Mouse (Mus musculus) hindbrain, embryonic 16.5 days (tissue): ENCODE measurements around the gene Cacnb4. TPM values are rescaled to one million over a fixed set of nuclear protein-coding genes. Genes with fewer than 3 reads are reported as not detected.

ENCODE experiments used
- ATAC-seq: fragments of 200-750 bp; cut with Nextera tagmentation; 2 replicates; pipeline ENCODE4 v1.8.0; 2017; ENCODE audit warnings: moderate TSS enrichment, moderate library complexity
- H3K27ac ChIP-seq: fragments of 300-500 bp; sonication (generic); 2 replicates; pipeline ENCODE4 v1.5.1; 2014; ENCODE audit warnings: low read depth, mild to moderate bottlenecking, control low read depth, low read length, moderate library complexity
- H3K27me3 ChIP-seq: fragments of 300-500 bp; sonication (generic); replicated peaks from 2 replicates; pipeline ENCODE4 v1.6.1; 2014; ENCODE audit warnings: low read length; ENCODE audit not compliant: control insufficient read depth, insufficient read depth
- H3K36me3 ChIP-seq: fragments of 300-500 bp; sonication (generic); 2 replicates; pipeline ENCODE4 v1.6.1; 2014; ENCODE audit warnings: mild to moderate bottlenecking, low read length, moderate library complexity, mixed read lengths; ENCODE audit not compliant: control insufficient read depth, insufficient read depth
- H3K4me1 ChIP-seq: fragments of 300-500 bp; sonication (generic); 2 replicates; pipeline ENCODE4 v1.6.1; 2014; ENCODE audit warnings: low read depth, low read length; ENCODE audit not compliant: control insufficient read depth, insufficient read depth
- H3K4me2 ChIP-seq: fragments of 300-500 bp; sonication (generic); 2 replicates; pipeline ENCODE4 v1.6.1; 2014; ENCODE audit warnings: mild to moderate bottlenecking, low read length, control low read depth, moderate library complexity
- H3K4me3 ChIP-seq: fragments of 300-500 bp; sonication (generic); 2 replicates; pipeline ENCODE4 v1.5.1; 2014; ENCODE audit warnings: mild to moderate bottlenecking, low read length, control low read depth, moderate library complexity
- H3K9ac ChIP-seq: fragments of 300-500 bp; sonication (generic); 2 replicates; pipeline ENCODE4 v1.6.1; 2014; ENCODE audit warnings: low read depth, mild to moderate bottlenecking, control low read depth, low read length, moderate library complexity
- H3K9me3 ChIP-seq: fragments of 300-500 bp; sonication (generic); 2 replicates; pipeline ENCODE4 v1.6.1; 2014; ENCODE audit warnings: mild to moderate bottlenecking, low read length, moderate library complexity; ENCODE audit not compliant: control insufficient read depth
- WGBS: fragments of 180-500 bp; shearing (Covaris S2); extraction: QIAGEN DNeasy Blood & Tissue Kit; methylation state at CpG from one replicate; pipeline ENCODE4 v1.1.7; 2014; 5-methylcytosine and 5-hydroxymethylcytosine counted together
- polyA plus RNA-seq: library from polyadenylated mRNA; unstranded; fragments of >200 nt; fragmentation: Nextera tagmentation; extraction: Ambion mirVana; gene quantifications from 2 replicates; pipeline ENCODE4 v1.2.1, GENCODE M21; 2015

Cacnb4 gene
- polyA plus RNA-seq, result 13.6 and 13.9 TPM in 2 replicates

DNA sequence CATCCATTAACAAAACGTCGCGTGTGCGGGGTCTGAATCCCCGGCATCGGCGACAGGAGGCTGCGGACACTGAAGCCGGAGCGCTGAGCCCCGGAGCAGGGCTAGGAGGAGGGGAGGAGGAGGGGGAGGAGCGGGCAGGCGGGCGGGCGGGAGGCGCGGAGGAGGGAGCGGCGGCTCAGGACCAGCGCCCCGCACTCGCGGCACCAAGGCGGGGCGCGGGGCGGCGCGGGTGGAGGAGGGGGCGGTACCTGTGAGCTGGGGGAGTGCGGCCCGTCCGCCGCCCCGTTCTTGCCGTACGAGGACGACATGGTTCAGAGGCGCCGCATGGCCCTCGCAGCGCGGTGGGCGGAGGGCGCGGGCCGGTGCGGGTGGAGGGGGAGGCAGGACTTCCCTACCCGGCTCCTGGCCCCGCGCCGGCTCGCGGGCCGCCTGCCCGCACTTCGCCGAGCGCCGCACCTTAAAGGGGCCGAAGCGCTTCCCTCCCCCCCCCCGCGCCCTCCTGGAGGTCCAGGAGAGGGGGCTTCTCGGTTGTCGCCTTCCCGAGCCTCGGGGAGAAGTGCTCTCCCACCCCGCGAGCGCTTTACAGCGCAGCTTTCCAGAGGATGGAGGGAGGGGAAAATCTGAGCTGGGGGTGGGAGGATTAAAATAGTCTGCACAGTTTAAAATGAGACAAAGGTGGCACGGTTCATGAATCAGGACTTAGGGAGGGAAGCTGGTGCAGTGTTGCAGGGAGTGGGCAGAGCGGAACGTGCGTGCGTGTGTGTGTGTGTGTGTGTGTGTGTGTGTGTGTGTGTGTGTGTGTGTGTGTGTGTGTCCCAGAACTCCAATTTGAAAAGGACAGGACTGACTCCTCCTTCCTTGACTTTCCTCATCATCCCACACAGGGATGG lies at the start of gene Cacnb4:
TSS of gene Cacnb4 (minus strand) at position 809 of the 890 bp plus-strand sequence.
- under 1% methylated on average over 29 of the region's 77 CpGs for WGBS
- no peaks in the 10 kb centered on the region for H3K36me3 ChIP-seq
- ATAC-seq, result peak; percentile 92
- peak within 1 kb of the TSS; percentile 81 for H3K27ac ChIP-seq
- H3K9ac ChIP-seq, result peak within 1 kb of the TSS; percentile 84
- peaks cover 10% of the 10 kb centered on the region for H3K4me1 ChIP-seq
- no peaks in the 10 kb centered on the region for H3K9me3 ChIP-seq
- H3K4me2 ChIP-seq, result peak within 1 kb of the TSS; percentile 98
- H3K4me3 ChIP-seq, result peak within 1 kb of the TSS; percentile 78
- H3K27me3 ChIP-seq, result no peaks in the 10 kb centered on the region; the same call in 1 of the 2 replicates

GRCm38 (mm10) chr2:52720231-52721025 lies 43.8 kb upstream of the Cacnb4 start:
- Histone ChIP-seq H3K27me3 (no peaks in the 10 kb centered on the region), H3K36me3 (no peaks in the 10 kb centered on the region), H3K9me3 (no peaks in the 10 kb centered on the region), H3K27ac (no peak overlapping the region), H3K4me3 (no peak overlapping the region), H3K4me1 (no peaks in the 10 kb centered on the region; the same call in 1 of the 2 replicates), H3K4me2 (0 out of 2 replicates have a peak overlapping the region, but pooled peaks have one; percentile 14), H3K9ac (no peak overlapping the region)
- WGBS, result 48% methylated on average over 13 of the region's 13 CpGs
- ATAC-seq, result no peak

DNA sequence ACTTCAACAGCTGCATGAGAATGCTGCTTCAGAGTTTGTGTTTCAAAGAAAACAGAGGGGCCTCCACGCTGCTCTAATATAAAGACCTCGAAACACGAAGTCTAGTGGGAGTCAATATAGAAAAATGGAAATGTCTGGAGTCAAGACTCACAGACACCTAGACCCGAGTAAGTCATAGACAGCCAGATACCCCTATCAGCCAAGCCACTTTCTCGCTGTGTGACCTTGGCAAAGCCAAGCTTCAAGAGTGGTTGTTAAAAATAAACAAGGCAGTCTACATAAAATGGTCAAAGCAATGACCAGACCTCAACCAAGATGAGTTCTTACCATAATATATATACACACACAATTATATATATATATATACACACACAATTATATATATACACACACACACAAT lies 40.4 kb upstream of the Cacnb4 start:
- Histone ChIP-seq H3K9ac (no peak overlapping the region), H3K36me3 (0 out of 2 replicates have a peak, but pooled peaks cover 4% of the 10 kb centered on the region), H3K9me3 (no peaks in the 10 kb centered on the region), H3K27ac (no peak overlapping the region), H3K27me3 (no peaks in the 10 kb centered on the region), H3K4me3 (no peak overlapping the region), H3K4me2 (no peak overlapping the region), H3K4me1 (no peaks in the 10 kb centered on the region; the same call in 1 of the 2 replicates)
- 93% methylated on average over 5 of the region's 5 CpGs for WGBS
- no peak for ATAC-seq

- no peaks in the 10 kb centered on the region; the same call in 1 of the 2 replicates for H3K4me1 ChIP-seq
- no peak overlapping the region for H3K27ac ChIP-seq
- no peak overlapping the region for H3K4me2 ChIP-seq
- 0 out of 2 replicates have a peak, but pooled peaks cover 4% of the 10 kb centered on the region for H3K36me3 ChIP-seq
- no peak overlapping the region for H3K9ac ChIP-seq
- H3K4me3 ChIP-seq, result no peak overlapping the region
- WGBS, result 84% methylated on average over 6 of the region's 6 CpGs
- no peaks in the 10 kb centered on the region for H3K27me3 ChIP-seq
- H3K9me3 ChIP-seq, result no peaks in the 10 kb centered on the region
- ATAC-seq, result no peak
These were observed 38.9 kb upstream of the Cacnb4 start for GRCm38 (mm10) chr2:52715538-52715937.

DNA sequence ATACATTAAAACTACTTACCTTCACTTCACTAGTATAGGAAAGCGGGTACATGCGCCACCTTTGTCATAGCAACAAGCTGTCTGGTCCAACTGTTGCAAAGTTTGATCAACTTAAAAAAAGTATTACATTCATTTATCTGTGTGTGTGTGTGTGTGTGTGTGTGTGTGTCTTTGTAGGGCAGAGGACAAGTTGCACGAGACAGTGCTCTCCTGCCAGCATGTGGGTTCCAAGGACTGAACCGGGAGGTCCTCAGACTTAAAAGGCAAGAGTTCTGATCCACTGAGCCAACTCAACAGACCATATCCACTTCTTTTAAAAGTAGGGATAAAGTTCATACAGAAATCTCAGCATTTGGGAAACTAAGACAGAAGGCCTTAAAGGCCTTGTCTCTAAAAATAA lies 37.5 kb upstream of the Cacnb4 start:
- no peak for ATAC-seq
- H3K9me3 ChIP-seq, result no peaks in the 10 kb centered on the region
- no peak overlapping the region for H3K9ac ChIP-seq
- no peaks in the 10 kb centered on the region for H3K27me3 ChIP-seq
- H3K4me2 ChIP-seq, result no peak overlapping the region
- no peak overlapping the region for H3K4me3 ChIP-seq
- H3K27ac ChIP-seq, result no peak overlapping the region
- 96% methylated on average over 4 of the region's 4 CpGs for WGBS
- no peaks in the 10 kb centered on the region for H3K4me1 ChIP-seq
- 0 out of 2 replicates have a peak, but pooled peaks cover 4% of the 10 kb centered on the region for H3K36me3 ChIP-seq

DNA sequence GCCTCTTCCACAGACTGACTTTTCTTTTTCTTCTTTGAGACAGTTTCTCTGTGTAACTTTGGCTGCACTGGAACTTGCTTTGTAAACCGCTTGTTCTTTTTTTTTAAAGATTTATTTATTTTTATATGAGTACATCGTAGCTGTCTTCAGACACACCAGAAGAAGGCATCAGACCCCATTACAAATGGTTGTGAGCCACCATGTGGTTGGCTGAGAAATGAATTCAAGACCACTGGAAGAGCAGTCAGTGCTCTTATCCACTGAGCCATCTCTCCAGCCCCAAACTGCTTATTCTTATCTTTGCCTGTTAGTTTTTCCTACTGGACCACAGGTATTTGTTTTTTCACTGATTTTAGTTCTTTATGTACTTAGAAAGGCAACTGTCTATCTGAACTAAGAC lies 34.2 kb upstream of the Cacnb4 start:
- ATAC-seq, result no peak
- H3K4me2 ChIP-seq, result no peak overlapping the region
- H3K4me3 ChIP-seq, result no peak overlapping the region
- peaks cover 4% of the 10 kb centered on the region; the same call in 1 of the 2 replicates for H3K36me3 ChIP-seq
- no peaks in the 10 kb centered on the region for H3K4me1 ChIP-seq
- no peaks in the 10 kb centered on the region for H3K27me3 ChIP-seq
- H3K27ac ChIP-seq, result no peak overlapping the region
- no peaks in the 10 kb centered on the region for H3K9me3 ChIP-seq
- H3K9ac ChIP-seq, result no peak overlapping the region
- 90% methylated on average over 2 of the region's 2 CpGs for WGBS

GRCm38 (mm10) chr2:52709417-52709816 lies 32.8 kb upstream of the Cacnb4 start:
- Histone ChIP-seq H3K4me2 (no peak overlapping the region), H3K27ac (no peak overlapping the region), H3K4me3 (no peak overlapping the region), H3K4me1 (no peaks in the 10 kb centered on the region), H3K9ac (no peak overlapping the region), H3K36me3 (peaks cover 2% of the 10 kb centered on the region; the same call in 1 of the 2 replicates), H3K27me3 (no peaks in the 10 kb centered on the region), H3K9me3 (no peaks in the 10 kb centered on the region)
- ATAC-seq, result no peak
- WGBS, result 96% methylated on average over 5 of the region's 5 CpGs

DNA sequence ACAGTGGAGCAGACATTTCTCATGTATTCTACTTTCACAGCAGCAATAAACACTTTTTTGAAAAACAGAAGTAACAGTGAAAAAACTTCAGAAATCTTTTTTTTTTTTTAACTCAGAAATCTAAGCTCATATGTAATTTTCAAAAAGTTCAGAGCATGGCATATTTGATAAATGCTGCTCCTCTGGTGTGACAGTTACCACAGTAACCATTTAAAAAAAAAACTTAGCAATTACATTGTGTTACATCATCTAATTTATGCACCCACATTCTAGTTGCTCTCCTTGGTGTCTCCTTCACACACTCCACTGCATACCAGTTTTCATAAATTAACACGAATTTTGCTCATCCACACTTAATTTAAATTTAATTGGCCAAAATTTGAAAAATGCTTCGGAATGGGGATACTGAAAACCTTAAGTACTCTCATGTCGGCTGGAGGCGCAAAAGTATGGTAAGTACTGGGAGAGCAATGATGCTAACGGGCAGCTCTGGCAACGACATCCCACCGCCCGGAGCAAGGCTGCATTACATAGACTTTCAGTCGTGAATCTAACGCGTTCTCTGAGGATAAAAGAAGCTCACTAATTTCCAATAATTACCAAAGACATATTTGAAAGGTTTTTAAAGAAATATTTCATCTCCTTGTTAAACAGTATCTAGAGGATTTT lies 24.9 kb upstream of the Cacnb4 start:
- Histone ChIP-seq H3K4me2 (no peak overlapping the region), H3K36me3 (no peaks in the 10 kb centered on the region), H3K4me3 (no peak overlapping the region), H3K27ac (no peak overlapping the region), H3K27me3 (no peaks in the 10 kb centered on the region), H3K9me3 (no peaks in the 10 kb centered on the region), H3K9ac (no peak overlapping the region), H3K4me1 (no peaks in the 10 kb centered on the region)
- ATAC-seq, result no peak
- 80% methylated on average over 11 of the region's 11 CpGs for WGBS
